18 mouse cellular contexts compared by ENCODE assay signal in the genomic region with DNA sequence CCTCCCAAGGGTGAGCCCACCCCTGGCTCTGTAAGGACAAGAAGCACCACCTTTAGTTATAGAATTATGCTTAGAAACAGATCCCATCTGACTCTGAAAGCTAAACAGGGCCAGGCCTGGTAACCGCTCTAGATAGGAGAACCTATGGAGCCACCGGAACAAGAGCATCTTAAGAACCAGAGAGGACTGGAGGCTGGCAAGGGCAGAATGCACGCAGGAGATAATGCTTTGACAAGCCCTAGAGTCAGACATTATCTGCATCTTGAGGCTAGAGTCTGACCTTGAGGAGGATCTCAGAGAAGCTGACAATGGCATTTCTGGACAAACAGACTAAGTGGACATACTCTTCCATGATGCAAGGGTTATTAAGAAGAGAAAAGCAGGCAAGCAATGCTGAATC.
"Had no signal": no experiment of that assay in that cellular context is flagged by ENCODE, and none has a peak within 500 bp of the region (broad histone marks: within the 10 kb centered on the region; RNA-seq: fewer than 3 reads in every experiment).

No protein-coding gene starts in this region.

- H3K27ac ChIP-seq: kidney, postnatal 0 days; limb, embryonic 15.5 days; midbrain, embryonic 12.5 days; neural tube, embryonic 13.5 days; stomach, embryonic 15.5 days had no signal

- ATAC-seq: midbrain, embryonic 16.5 days had no signal

- DNase-seq: kidney, adult 11 months; kidney, adult 9 months; kidney, postnatal 36 days; layer of hippocampus, adult 9-11 months; layer of hippocampus, postnatal 36 days; lung, embryonic 14.5 days; lung, postnatal 10 days; lung, postnatal 4 days; retina, postnatal 1 day; right cerebral cortex, postnatal 4 days; thymus, postnatal 14 days had no signal

- H3K9me3 ChIP-seq: limb, embryonic 15.5 days; megakaryocyte, embryonic 14.5 days; midbrain, embryonic 12.5 days; neural tube, embryonic 13.5 days; stomach, embryonic 15.5 days had no signal

- H3K4me1 ChIP-seq: midbrain, embryonic 12.5 days; neural tube, embryonic 13.5 days; stomach, embryonic 15.5 days had no signal

- H3K4me2 ChIP-seq: limb, embryonic 15.5 days; lung, embryonic 14.5 days; midbrain, embryonic 12.5 days; neural tube, embryonic 13.5 days; stomach, embryonic 15.5 days had no signal

- H3K4me3 ChIP-seq: limb, embryonic 15.5 days; megakaryocyte, embryonic 14.5 days; midbrain, embryonic 12.5 days; neural tube, embryonic 13.5 days; stomach, embryonic 15.5 days had no signal

- H3K27me3 ChIP-seq: limb, embryonic 15.5 days; megakaryocyte, embryonic 14.5 days; midbrain, embryonic 12.5 days; neural tube, embryonic 13.5 days; stomach, embryonic 15.5 days had no signal

- H3K9ac ChIP-seq: limb, embryonic 15.5 days; lung, embryonic 14.5 days; midbrain, embryonic 12.5 days; neural tube, embryonic 13.5 days; stomach, embryonic 15.5 days had no signal
